8 mouse cellular contexts compared by ENCODE assay signal in the genomic region with DNA sequence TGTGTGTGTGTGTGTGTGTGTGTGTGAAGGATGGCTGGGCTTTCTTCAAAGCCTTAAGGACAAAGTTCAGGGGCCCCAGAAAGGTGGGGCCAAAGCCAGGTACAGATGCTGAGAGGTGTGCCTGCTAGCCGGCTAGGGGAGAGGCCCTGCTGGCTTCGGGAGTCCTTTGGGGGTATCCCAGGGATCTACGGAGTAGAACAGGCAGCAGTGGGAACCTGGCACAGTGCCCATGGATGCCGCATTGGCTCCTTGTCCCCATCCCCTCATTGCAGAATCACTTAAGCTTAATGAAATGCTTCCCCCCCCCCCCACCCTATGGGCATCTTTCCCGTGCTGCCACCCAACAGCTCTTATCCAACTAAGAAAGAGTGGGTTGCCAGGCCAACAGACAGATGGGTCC. TPM values are rescaled to one million over a fixed set of nuclear protein-coding genes. Genes with fewer than 3 reads are reported as not detected.
A peak's percentile ranks its signal among the peaks of the same experiment; 100 is the strongest.
DNase-seq lines count a peak whose midpoint lies in the region; ATAC-seq and TF ChIP-seq lines count a peak whose summit lies in the region.

No protein-coding gene starts in this region.

- H3K4me2 ChIP-seq in forebrain, embryonic 11.5 days (ENCODE audit: low read depth, low read length, severe bottlenecking): peak overlapping the region; percentile 37; the same call in 1 of the 2 replicates
- peak overlapping the region; percentile 23; the same call in 1 of the 2 replicates for H3K4me2 ChIP-seq in stomach, embryonic 14.5 days (replicated peaks; ENCODE audit: low read depth, low read length)

- DNase-seq in kidney, adult 2 months: peak; percentile 38
- no peak for DNase-seq in kidney, adult 11 months
- DNase-seq in forebrain, embryonic 11.5 days (ENCODE audit: low spot score): no peak
- DNase-seq in kidney, postnatal 4 days: peak; percentile 47 to 56
- no peak for DNase-seq in gastrocnemius, postnatal 14 days

- H3K4me1 ChIP-seq in kidney, adult 2 months (ENCODE audit: control insufficient read depth, insufficient read depth, low read length): peaks cover 84% of the 10 kb centered on the region
- peaks cover 79% of the 10 kb centered on the region for H3K4me1 ChIP-seq in brown adipose tissue, adult 24 weeks (ENCODE audit: control insufficient read depth, insufficient read depth, insufficient read length, low read length)
- H3K4me1 ChIP-seq in forebrain, embryonic 11.5 days (replicated peaks; ENCODE audit: control insufficient read depth, insufficient read depth, low read length): peaks cover 57% of the 10 kb centered on the region
- H3K4me1 ChIP-seq in stomach, embryonic 14.5 days (ENCODE audit: control insufficient read depth, insufficient read depth, low read length): peaks cover 87% of the 10 kb centered on the region

- no peak for ATAC-seq in forebrain, embryonic 11.5 days (replicated peaks; ENCODE audit: low FRiP score)
- no peak for ATAC-seq in stomach, embryonic 14.5 days (ENCODE audit: insufficient number of reproducible peaks, insufficient read depth, low FRiP score, low read depth)
- ATAC-seq in CD4-positive, CD25-positive, alpha-beta regulatory T cell, adult 4 months: no peak

- H3K27ac ChIP-seq in kidney, adult 2 months (ENCODE audit: insufficient read depth, low read depth, low read length): peak overlapping the region; percentile 37; the same call in 1 of the 2 replicates
- peak overlapping the region; percentile 34; the same call in 1 of the 2 replicates for H3K27ac ChIP-seq in brown adipose tissue, adult 24 weeks (replicated peaks; ENCODE audit: low read depth, low read length)
- H3K27ac ChIP-seq in forebrain, embryonic 11.5 days (ENCODE audit: low read depth, low read length): peak overlapping the region; percentile 74
- peak overlapping the region; percentile 76 for H3K27ac ChIP-seq in stomach, embryonic 14.5 days (ENCODE audit: low read length)

- H3K9ac ChIP-seq in forebrain, embryonic 11.5 days (ENCODE audit: low read length): peak overlapping the region; percentile 41; the same call in 1 of the 2 replicates
- H3K9ac ChIP-seq in stomach, embryonic 14.5 days (replicated peaks; ENCODE audit: low read depth, low read length): no peak overlapping the region

- no peak for TF ChIP-seq POLR2A in kidney, adult 2 months (IDR thresholded peaks at IDR 0.05; ENCODE audit: low read depth, low read length)

- intact Hi-C loops in gastrocnemius, postnatal 14 days (cut with DNase I; ENCODE audit: low total_unique reads): no loop called here

- no peaks in the 10 kb centered on the region for H3K9me3 ChIP-seq in forebrain, embryonic 11.5 days (ENCODE audit: control insufficient read depth, low read length)
- H3K9me3 ChIP-seq in stomach, embryonic 14.5 days (ENCODE audit: control insufficient read depth, low read depth, low read length): no peaks in the 10 kb centered on the region

- WGBS in kidney, adult 2 months: 21% methylated on average over 5 of the region's 5 CpGs
- whole genome bisulfite sequencing in forebrain, embryonic 11.5 days: 31% methylated on average over 5 of the region's 5 CpGs
- WGBS in stomach, embryonic 14.5 days: 24% methylated on average over 5 of the region's 5 CpGs

- no peaks in the 10 kb centered on the region for H3K36me3 ChIP-seq in kidney, adult 2 months (ENCODE audit: control insufficient read depth, insufficient read depth, low read length)
- H3K36me3 ChIP-seq in forebrain, embryonic 11.5 days (ENCODE audit: control insufficient read depth, insufficient read depth, low read length): no peaks in the 10 kb centered on the region
- peaks cover 11% of the 10 kb centered on the region; the same call in 1 of the 2 replicates for H3K36me3 ChIP-seq in stomach, embryonic 14.5 days (ENCODE audit: control insufficient read depth, insufficient read depth, low read length)

- no peak for TF ChIP-seq CTCF in kidney, adult 2 months (conservative IDR thresholded peaks at IDR 0.05; ENCODE audit: insufficient read depth, insufficient read length, low read depth, low read length)

- H3K4me3 ChIP-seq in kidney, adult 2 months (ENCODE audit: insufficient read depth, low read depth, low read length): no peak overlapping the region
- no peak overlapping the region for H3K4me3 ChIP-seq in brown adipose tissue, adult 24 weeks (ENCODE audit: insufficient read depth, low read depth, low read length)
- H3K4me3 ChIP-seq in forebrain, embryonic 11.5 days (ENCODE audit: low read depth, low read length): no peak overlapping the region
- no peak overlapping the region for H3K4me3 ChIP-seq in stomach, embryonic 14.5 days (ENCODE audit: low read depth, low read length)

- no peaks in the 10 kb centered on the region for H3K27me3 ChIP-seq in kidney, adult 2 months (replicated peaks; ENCODE audit: control insufficient read depth, insufficient read depth, low read length)
- H3K27me3 ChIP-seq in forebrain, embryonic 11.5 days (ENCODE audit: control insufficient read depth, insufficient read depth, low read length): no peaks in the 10 kb centered on the region
- no peaks in the 10 kb centered on the region for H3K27me3 ChIP-seq in stomach, embryonic 14.5 days (ENCODE audit: control insufficient read depth, insufficient read depth, low read length)

RNA-seq across cellular contexts. Expression of a gene that starts 9.3 kb away (rescaled TPM):
- polyA plus RNA-seq in kidney, adult 2 months (2012; rRNA removed): 92.7 and 97.2 TPM in 2 replicates
- polyA plus RNA-seq in brown adipose tissue, adult 24 weeks (2012; ENCODE audit: insufficient read depth, insufficient read length, missing spikeins): 64.4 and 82.3 TPM in 2 replicates
- polyA plus RNA-seq in forebrain, embryonic 11.5 days (2014; fragmentation: Nextera tagmentation; extraction: Ambion mirVana): 35.9 and 36.9 TPM in 2 replicates
- polyA plus RNA-seq in stomach, embryonic 14.5 days (2014; fragmentation: Nextera tagmentation; extraction: Ambion mirVana): 61.4 and 62.9 TPM in 2 replicates
- 1 to 10 TPM; 4.8 to 5.7 TPM for polyA plus RNA-seq in CD4-positive, CD25-positive, alpha-beta regulatory T cell, adult 4 months (2017; shearing (Covaris generic))
- total RNA-seq in gastrocnemius, postnatal 14 days (2021): 100 to 1,000 TPM in 1 of 2 experiments, 10 to 100 TPM in 1; 91.8 to 106 TPM

RNA-seq across cellular contexts. Expression of a gene that starts 20.5 kb away (rescaled TPM):
- 45.3 and 54.1 TPM in 2 replicates for polyA plus RNA-seq in kidney, adult 2 months (2012; rRNA removed)
- 18.4 and 24.7 TPM in 2 replicates for polyA plus RNA-seq in brown adipose tissue, adult 24 weeks (2012; ENCODE audit: insufficient read depth, insufficient read length, missing spikeins)
- 75.9 and 76.6 TPM in 2 replicates for polyA plus RNA-seq in forebrain, embryonic 11.5 days (2014; fragmentation: Nextera tagmentation; extraction: Ambion mirVana)
- polyA plus RNA-seq in stomach, embryonic 14.5 days (2014; fragmentation: Nextera tagmentation; extraction: Ambion mirVana): 39.9 and 41.0 TPM in 2 replicates
- polyA plus RNA-seq in CD4-positive, CD25-positive, alpha-beta regulatory T cell, adult 4 months (2017; shearing (Covaris generic)): 10 to 100 TPM; 27.0 to 37.5 TPM
- total RNA-seq in gastrocnemius, postnatal 14 days (2021): 10 to 100 TPM; 40.3 to 42.0 TPM

RNA-seq across cellular contexts. Expression of a gene that starts 25.4 kb away (rescaled TPM):
- 140 and 155 TPM in 2 replicates for polyA plus RNA-seq in kidney, adult 2 months (2012; rRNA removed)
- 78.3 and 90.9 TPM in 2 replicates for polyA plus RNA-seq in brown adipose tissue, adult 24 weeks (2012; ENCODE audit: insufficient read depth, insufficient read length, missing spikeins)
- polyA plus RNA-seq in forebrain, embryonic 11.5 days (2014; fragmentation: Nextera tagmentation; extraction: Ambion mirVana): 1.0 and 1.6 TPM in 2 replicates
- polyA plus RNA-seq in stomach, embryonic 14.5 days (2014; fragmentation: Nextera tagmentation; extraction: Ambion mirVana): 1.7 and 2.3 TPM in 2 replicates
- 10 to 100 TPM in 1 of 2 experiments, 1 to 10 TPM in 1; 4.9 to 12.3 TPM for polyA plus RNA-seq in CD4-positive, CD25-positive, alpha-beta regulatory T cell, adult 4 months (2017; shearing (Covaris generic))
- 10 to 100 TPM; 27.3 to 64.6 TPM for total RNA-seq in gastrocnemius, postnatal 14 days (2021)

RNA-seq across cellular contexts. Expression of a gene that starts 45.6 kb away (rescaled TPM):
- 23.5 and 24.5 TPM in 2 replicates for polyA plus RNA-seq in kidney, adult 2 months (2012; rRNA removed)
- 36.3 and 40.8 TPM in 2 replicates for polyA plus RNA-seq in brown adipose tissue, adult 24 weeks (2012; ENCODE audit: insufficient read depth, insufficient read length, missing spikeins)
- polyA plus RNA-seq in forebrain, embryonic 11.5 days (2014; fragmentation: Nextera tagmentation; extraction: Ambion mirVana): 24.0 and 28.4 TPM in 2 replicates
- 21.6 and 22.3 TPM in 2 replicates for polyA plus RNA-seq in stomach, embryonic 14.5 days (2014; fragmentation: Nextera tagmentation; extraction: Ambion mirVana)
- 10 to 100 TPM; 22.3 to 24.8 TPM for polyA plus RNA-seq in CD4-positive, CD25-positive, alpha-beta regulatory T cell, adult 4 months (2017; shearing (Covaris generic))
- 10 to 100 TPM; 49.0 to 55.3 TPM for total RNA-seq in gastrocnemius, postnatal 14 days (2021)

RNA-seq across cellular contexts. Expression of a gene that starts 48.7 kb away (rescaled TPM):
- polyA plus RNA-seq in kidney, adult 2 months (2012; rRNA removed): not detected in 2 replicates
- not detected in 2 replicates for polyA plus RNA-seq in brown adipose tissue, adult 24 weeks (2012; ENCODE audit: insufficient read depth, insufficient read length, missing spikeins)
- not detected in 2 replicates for polyA plus RNA-seq in forebrain, embryonic 11.5 days (2014; fragmentation: Nextera tagmentation; extraction: Ambion mirVana)
- not detected in 2 replicates for polyA plus RNA-seq in stomach, embryonic 14.5 days (2014; fragmentation: Nextera tagmentation; extraction: Ambion mirVana)
- polyA plus RNA-seq in CD4-positive, CD25-positive, alpha-beta regulatory T cell, adult 4 months (2017; shearing (Covaris generic)): not detected
- total RNA-seq in gastrocnemius, postnatal 14 days (2021): not detected

Comparison
In these comparisons a context has a peak if more than half of its experiments do, and no peak if none do; other contexts are left out.
1. DNase-seq: peak in kidney, adult 2 months (single experiment) and kidney, postnatal 4 days (2 of 2); none in kidney, adult 11 months (single experiment), forebrain, embryonic 11.5 days (single experiment) and gastrocnemius, postnatal 14 days (single experiment).
2. Peak in every context shown above with its lines, with median percentiles within 50 percentile points of each other: H3K27ac ChIP-seq.